Mouse (Mus musculus) cortical plate, adult 2 months (tissue): ENCODE results near the gene B3galt4.

Experiments
- CTCF ChIP-seq: fragments of 200-500 bp; IDR thresholded peaks from 2 replicates; pipeline ENCODE4 v1.5.1; 2011; ENCODE audit warnings: mild to moderate bottlenecking, control low read depth, low read length; ENCODE audit not compliant: insufficient read depth; ENCODE audit errors: extremely low read depth
- POLR2A ChIP-seq: fragments of 200-500 bp; IDR thresholded peaks from 2 replicates; pipeline ENCODE4 v1.6.1; 2011; ENCODE audit warnings: mild to moderate bottlenecking, low read length, control low read depth; ENCODE audit not compliant: insufficient read depth; ENCODE audit errors: extremely low read depth

DNA sequence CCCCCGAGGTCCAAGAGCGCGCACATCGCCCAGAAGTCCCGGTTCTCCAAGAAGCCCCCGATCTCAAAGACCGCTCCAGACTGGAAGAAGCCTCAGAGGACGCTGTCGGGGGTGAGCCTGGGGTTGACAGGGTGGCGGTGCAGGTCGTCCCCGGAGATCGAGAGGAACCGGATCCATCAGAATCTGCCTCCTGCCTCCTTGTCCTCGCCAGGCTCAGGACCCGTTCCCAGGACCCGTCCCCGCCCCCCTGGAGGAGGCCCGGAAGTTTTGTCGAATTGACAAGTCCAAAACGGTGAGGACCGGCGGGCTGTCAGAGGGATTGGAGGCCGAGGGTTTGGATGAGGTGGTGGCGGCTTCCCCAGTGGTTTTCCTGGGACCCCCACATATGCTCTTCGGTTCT, 10.3 kb downstream of the B3galt4 start:
- TF ChIP-seq CTCF, result no peak
- TF ChIP-seq POLR2A, result no peak
